Mouse (Mus musculus) hindbrain, embryonic 16.5 days (tissue): Measurements from ENCODE around the gene Insm2. TPM values are rescaled to one million over a fixed set of nuclear protein-coding genes. Genes with fewer than 3 reads are reported as not detected.
"Not testable (repeated sequence)": the region's sequence is repeated elsewhere in the genome, so short reads cannot be mapped to it uniquely, and the experiment has no call there.

Experiments used
- ATAC-seq: fragments of 200-750 bp; cut with Nextera tagmentation; 2 replicates; pipeline ENCODE4 v1.8.0; 2017; ENCODE audit warnings: moderate TSS enrichment, moderate library complexity
- H3K27ac ChIP-seq: fragments of 300-500 bp; sonication (generic); 2 replicates; pipeline ENCODE4 v1.5.1; 2014; ENCODE audit warnings: low read depth, mild to moderate bottlenecking, control low read depth, low read length, moderate library complexity
- H3K27me3 ChIP-seq: fragments of 300-500 bp; sonication (generic); replicated peaks from 2 replicates; pipeline ENCODE4 v1.6.1; 2014; ENCODE audit warnings: low read length; ENCODE audit not compliant: control insufficient read depth, insufficient read depth
- H3K36me3 ChIP-seq: fragments of 300-500 bp; sonication (generic); 2 replicates; pipeline ENCODE4 v1.6.1; 2014; ENCODE audit warnings: mild to moderate bottlenecking, low read length, moderate library complexity, mixed read lengths; ENCODE audit not compliant: control insufficient read depth, insufficient read depth
- H3K4me1 ChIP-seq: fragments of 300-500 bp; sonication (generic); 2 replicates; pipeline ENCODE4 v1.6.1; 2014; ENCODE audit warnings: low read depth, low read length; ENCODE audit not compliant: control insufficient read depth, insufficient read depth
- H3K4me2 ChIP-seq: fragments of 300-500 bp; sonication (generic); 2 replicates; pipeline ENCODE4 v1.6.1; 2014; ENCODE audit warnings: mild to moderate bottlenecking, low read length, control low read depth, moderate library complexity
- H3K4me3 ChIP-seq: fragments of 300-500 bp; sonication (generic); 2 replicates; pipeline ENCODE4 v1.5.1; 2014; ENCODE audit warnings: mild to moderate bottlenecking, low read length, control low read depth, moderate library complexity
- H3K9ac ChIP-seq: fragments of 300-500 bp; sonication (generic); 2 replicates; pipeline ENCODE4 v1.6.1; 2014; ENCODE audit warnings: low read depth, mild to moderate bottlenecking, control low read depth, low read length, moderate library complexity
- H3K9me3 ChIP-seq: fragments of 300-500 bp; sonication (generic); 2 replicates; pipeline ENCODE4 v1.6.1; 2014; ENCODE audit warnings: mild to moderate bottlenecking, low read length, moderate library complexity; ENCODE audit not compliant: control insufficient read depth
- WGBS: fragments of 180-500 bp; shearing (Covaris S2); extraction: QIAGEN DNeasy Blood & Tissue Kit; methylation state at CpG from one replicate; pipeline ENCODE4 v1.1.7; 2014; 5-methylcytosine and 5-hydroxymethylcytosine counted together
- polyA plus RNA-seq: library from polyadenylated mRNA; unstranded; fragments of >200 nt; fragmentation: Nextera tagmentation; extraction: Ambion mirVana; gene quantifications from 2 replicates; pipeline ENCODE4 v1.2.1, GENCODE M21; 2015

Gene Insm2
- polyA plus RNA-seq, 1 experiment from 2014 or later = 1.4 TPM

- no peak for ATAC-seq
- WGBS = 76% methylated on average over 9 of the region's 9 CpGs
These were observed 33.4 kb upstream of the Insm2 start for GRCm38 (mm10) chr12:55565867-55566266.

GRCm38 (mm10) chr12:55566837-55567236, 32.4 kb upstream of the Insm2 start:
- no peak for ATAC-seq
- WGBS = 68% methylated on average over 5 of the region's 5 CpGs
- Histone ChIP-seq H3K9ac (no peak overlapping the region), H3K4me2 (no peak overlapping the region), H3K4me3 (no peak overlapping the region), H3K9me3 (no peaks in the 10 kb centered on the region), H3K4me1 (no peaks in the 10 kb centered on the region), H3K27me3 (no peaks in the 10 kb centered on the region), H3K36me3 (no peaks in the 10 kb centered on the region), H3K27ac (no peak overlapping the region)

More at GRCm38 (mm10) chr12:55565867-55566266, 33.4 kb upstream of the Insm2 start:
- Histone ChIP-seq H3K9ac (no peak overlapping the region), H3K36me3 (no peaks in the 10 kb centered on the region), H3K27me3 (no peaks in the 10 kb centered on the region), H3K4me2 (no peak overlapping the region), H3K27ac (no peak overlapping the region), H3K9me3 (no peaks in the 10 kb centered on the region), H3K4me3 (no peak overlapping the region), H3K4me1 (no peaks in the 10 kb centered on the region)

- Histone ChIP-seq H3K36me3 (no peaks in the 10 kb centered on the region), H3K4me3 (no peak overlapping the region), H3K9me3 (no peaks in the 10 kb centered on the region), H3K4me1 (no peaks in the 10 kb centered on the region), H3K27me3 (no peaks in the 10 kb centered on the region), H3K27ac (no peak overlapping the region), H3K4me2 (no peak overlapping the region), H3K9ac (no peak overlapping the region)
- ATAC-seq = no peak
- 74% methylated on average over 3 of the region's 3 CpGs for WGBS
These were observed 30.8 kb upstream of the Insm2 start for GRCm38 (mm10) chr12:55568466-55568865.

GRCm38 (mm10) chr12:55569676-55570075, 29.6 kb upstream of the Insm2 start:
- H3K9me3 ChIP-seq = no peaks in the 10 kb centered on the region
- no peak overlapping the region for H3K9ac ChIP-seq
- no peak for ATAC-seq
- H3K4me2 ChIP-seq = no peak overlapping the region
- no peak overlapping the region for H3K4me3 ChIP-seq
- 72% methylated on average over 6 of the region's 6 CpGs for WGBS
- no peaks in the 10 kb centered on the region for H3K36me3 ChIP-seq
- H3K27me3 ChIP-seq = no peaks in the 10 kb centered on the region
- no peak overlapping the region for H3K27ac ChIP-seq
- no peaks in the 10 kb centered on the region for H3K4me1 ChIP-seq

GRCm38 (mm10) chr12:55570646-55571045, 28.6 kb upstream of the Insm2 start:
- Histone ChIP-seq H3K9me3 (no peaks in the 10 kb centered on the region), H3K36me3 (no peaks in the 10 kb centered on the region), H3K4me3 (no peak overlapping the region), H3K27me3 (no peaks in the 10 kb centered on the region), H3K27ac (no peak overlapping the region), H3K4me2 (no peak overlapping the region), H3K4me1 (no peaks in the 10 kb centered on the region), H3K9ac (no peak overlapping the region)
- 92% methylated on average over 9 of the region's 9 CpGs for WGBS
- no peak for ATAC-seq

- Histone ChIP-seq H3K9ac (no peak overlapping the region), H3K4me3 (no peak overlapping the region), H3K4me1 (no peaks in the 10 kb centered on the region), H3K36me3 (no peaks in the 10 kb centered on the region), H3K27me3 (no peaks in the 10 kb centered on the region), H3K27ac (no peak overlapping the region), H3K4me2 (no peak overlapping the region), H3K9me3 (no peaks in the 10 kb centered on the region)
- WGBS = 66% methylated on average over 11 of the region's 11 CpGs
- ATAC-seq = no peak
These were observed 28.0 kb upstream of the Insm2 start for GRCm38 (mm10) chr12:55571181-55571580.

GRCm38 (mm10) chr12:55571661-55572060, 27.6 kb upstream of the Insm2 start:
- Histone ChIP-seq H3K9me3 (no peaks in the 10 kb centered on the region), H3K4me2 (no peak overlapping the region), H3K36me3 (no peaks in the 10 kb centered on the region), H3K27me3 (no peaks in the 10 kb centered on the region), H3K9ac (no peak overlapping the region), H3K27ac (no peak overlapping the region), H3K4me1 (no peaks in the 10 kb centered on the region), H3K4me3 (no peak overlapping the region)
- WGBS = 89% methylated on average over 10 of the region's 10 CpGs
- no peak for ATAC-seq

GRCm38 (mm10) chr12:55573089-55573488, 26.1 kb upstream of the Insm2 start:
- Histone ChIP-seq H3K4me2 (no peak overlapping the region), H3K4me3 (no peak overlapping the region)
- no peak for ATAC-seq

GRCm38 (mm10) chr12:55573794-55574193, 25.4 kb upstream of the Insm2 start:
- Histone ChIP-seq H3K4me3 (no peak overlapping the region), H3K36me3 (no peaks in the 10 kb centered on the region), H3K4me1 (no peaks in the 10 kb centered on the region), H3K27me3 (no peaks in the 10 kb centered on the region), H3K4me2 (no peak overlapping the region), H3K9ac (no peak overlapping the region), H3K27ac (no peak overlapping the region), H3K9me3 (no peaks in the 10 kb centered on the region)
- WGBS = 3% methylated on average over 6 of the region's 6 CpGs
- ATAC-seq = no peak

More at GRCm38 (mm10) chr12:55573089-55573488, 26.1 kb upstream of the Insm2 start:
- H3K4me1 ChIP-seq = no peaks in the 10 kb centered on the region
- H3K9me3 ChIP-seq = no peaks in the 10 kb centered on the region
- H3K27me3 ChIP-seq = no peaks in the 10 kb centered on the region
- H3K9ac ChIP-seq = no peak overlapping the region
- no peaks in the 10 kb centered on the region for H3K36me3 ChIP-seq
- no peak overlapping the region for H3K27ac ChIP-seq

GRCm38 (mm10) chr12:55586936-55587335, 12.3 kb upstream of the Insm2 start:
- H3K27me3 ChIP-seq = not testable (repeated sequence)
- 54% methylated on average over 9 of the region's 9 CpGs for WGBS

More at GRCm38 (mm10) chr12:55586936-55587335, 12.3 kb upstream of the Insm2 start:
- not testable (repeated sequence) for H3K27ac ChIP-seq, H3K4me1 ChIP-seq, ATAC-seq, H3K4me2 ChIP-seq, H3K9ac ChIP-seq, H3K9me3 ChIP-seq, H3K36me3 ChIP-seq, H3K4me3 ChIP-seq
